Mouse (Mus musculus) liver, postnatal 0 days (tissue): ENCODE results near the gene Caml. TPM values are rescaled to one million over a fixed set of nuclear protein-coding genes. Genes with fewer than 3 reads are reported as not detected.
A peak's percentile ranks its signal among the peaks of the same experiment; 100 is the strongest.

ENCODE experiments used
- ATAC-seq: fragments of 200-750 bp; cut with Nextera tagmentation; 2 replicates; pipeline ENCODE4 v1.8.0; 2017; ENCODE audit warnings: mild to moderate bottlenecking, moderate library complexity
- DNase-seq: peaks from one replicate; pipeline ENCODE4 v3.0.0-alpha.2; 2016
- H3K27ac ChIP-seq: fragments of 300-500 bp; sonication (generic); 2 replicates; pipeline ENCODE4 v1.5.1; 2014; ENCODE audit warnings: antibody characterized with exemption, moderate library complexity, mild to moderate bottlenecking, low read depth
- H3K27me3 ChIP-seq: fragments of 300-500 bp; sonication (generic); 2 replicates; pipeline ENCODE4 v1.6.1; 2014; ENCODE audit warnings: low read length, control low read depth, mixed read lengths; ENCODE audit not compliant: insufficient read depth
- H3K36me3 ChIP-seq: fragments of 300-500 bp; sonication (generic); replicated peaks from 2 replicates; pipeline ENCODE4 v1.6.1; 2014; ENCODE audit warnings: mild to moderate bottlenecking, control low read depth, low read length, moderate library complexity, mixed read lengths; ENCODE audit not compliant: insufficient read depth
- H3K4me1 ChIP-seq: fragments of 300-500 bp; sonication (generic); 2 replicates; pipeline ENCODE4 v1.6.1; 2014; ENCODE audit warnings: antibody characterized with exemption, mild to moderate bottlenecking, control low read depth; ENCODE audit not compliant: insufficient read depth
- H3K4me2 ChIP-seq: fragments of 300-500 bp; sonication (generic); 2 replicates; pipeline ENCODE4 v1.6.1; 2014; ENCODE audit warnings: low read depth, mild to moderate bottlenecking, low read length, moderate library complexity, mixed read lengths
- H3K4me3 ChIP-seq: fragments of 300-500 bp; sonication (generic); 2 replicates; pipeline ENCODE4 v1.5.1; 2014; ENCODE audit warnings: low read depth, low read length
- H3K9ac ChIP-seq: fragments of 300-500 bp; sonication (generic); replicated peaks from 2 replicates; pipeline ENCODE4 v1.6.1; 2014; ENCODE audit warnings: mild to moderate bottlenecking, moderate library complexity
- H3K9me3 ChIP-seq: fragments of 300-500 bp; sonication (generic); 2 replicates; pipeline ENCODE4 v1.6.1; 2016; ENCODE audit warnings: mild to moderate bottlenecking, control low read depth, low read length, mixed read lengths
- CTCF ChIP-seq: sonication (generic); IDR thresholded peaks from 2 replicates; pipeline ENCODE4 v1.5.1; 2016; ENCODE audit warnings: antibody characterized with exemption, low read depth
- EP300 ChIP-seq: IDR thresholded peaks from 2 replicates; pipeline ENCODE4 v1.6.1; 2016; ENCODE audit warnings: antibody characterized with exemption, low read depth, mild to moderate bottlenecking
- WGBS: fragments of 180-500 bp; shearing (Covaris S2); extraction: QIAGEN DNeasy Blood & Tissue Kit; methylation state at CpG from one replicate; pipeline ENCODE4 v1.1.7; 2014; ENCODE audit not compliant: insufficient replicate concordance; 5-methylcytosine and 5-hydroxymethylcytosine counted together
- polyA plus RNA-seq: library from polyadenylated mRNA; unstranded; fragments of >200 nt; fragmentation: Nextera tagmentation; extraction: Ambion mirVana; gene quantifications from 2 replicates; pipeline ENCODE4 v1.2.1, GENCODE M21; 2015

Gene Caml
- polyA plus RNA-seq, 1 experiment from 2014 or later = 16.2 TPM

- Histone ChIP-seq H3K36me3 (peaks cover 22% of the 10 kb centered on the region), H3K27ac (no peak overlapping the region), H3K4me1 (peaks cover 8% of the 10 kb centered on the region; the same call in 1 of the 2 replicates), H3K9ac (no peak overlapping the region), H3K4me2 (no peak overlapping the region), H3K9me3 (no peaks in the 10 kb centered on the region), H3K4me3 (no peak overlapping the region), H3K27me3 (no peaks in the 10 kb centered on the region)
- TF ChIP-seq EP300 (no peak), CTCF (no peak)
- ATAC-seq (no peak), DNase-seq (no peak)
- 78% methylated on average over 4 of the region's 4 CpGs for WGBS
These were observed 30.8 kb upstream of the Caml start for GRCm38 (mm10) chr13:55591961-55592490.

- peak; percentile 24; the same call in 1 of the 2 replicates for TF ChIP-seq CTCF
- no peak for TF ChIP-seq EP300
- WGBS = 6% methylated on average over 29 of the region's 29 CpGs
- H3K27ac ChIP-seq = peak overlapping the region; percentile 61
These were observed 30.1 kb upstream of the Caml start for GRCm38 (mm10) chr13:55592512-55593253.

GRCm38 (mm10) chr13:55593254-55593747, 29.5 kb upstream of the Caml start:
- ATAC-seq = peak; percentile 55
- TF ChIP-seq EP300 (no peak), CTCF (no peak)
- Histone ChIP-seq H3K4me2 (peak overlapping the region; percentile 85), H3K27me3 (no peaks in the 10 kb centered on the region), H3K9me3 (no peaks in the 10 kb centered on the region), H3K36me3 (peaks cover 29% of the 10 kb centered on the region), H3K9ac (peak overlapping the region; percentile 85), H3K4me3 (peak overlapping the region; percentile 90), H3K4me1 (peaks cover 8% of the 10 kb centered on the region; the same call in 1 of the 2 replicates), H3K27ac (peak overlapping the region; percentile 61)
- no peak for DNase-seq
- WGBS = under 1% methylated on average over 31 of the region's 31 CpGs

More at GRCm38 (mm10) chr13:55592512-55593253, 30.1 kb upstream of the Caml start:
- H3K27me3 ChIP-seq = no peaks in the 10 kb centered on the region
- peak overlapping the region; percentile 85 for H3K4me2 ChIP-seq
- peak; percentile 97 for DNase-seq
- peak overlapping the region; percentile 85 for H3K9ac ChIP-seq
- ATAC-seq = peak; percentile 99
- peaks cover 8% of the 10 kb centered on the region; the same call in 1 of the 2 replicates for H3K4me1 ChIP-seq
- peak overlapping the region; percentile 90 for H3K4me3 ChIP-seq
- H3K36me3 ChIP-seq = peaks cover 25% of the 10 kb centered on the region
- H3K9me3 ChIP-seq = no peaks in the 10 kb centered on the region

- Histone ChIP-seq H3K36me3 (peaks cover 29% of the 10 kb centered on the region), H3K4me2 (no peak overlapping the region), H3K9me3 (no peaks in the 10 kb centered on the region), H3K4me3 (no peak overlapping the region), H3K9ac (no peak overlapping the region), H3K27me3 (no peaks in the 10 kb centered on the region), H3K27ac (no peak overlapping the region), H3K4me1 (peaks cover 14% of the 10 kb centered on the region; the same call in 1 of the 2 replicates)
- 92% methylated on average over 12 of the region's 12 CpGs for WGBS
- no peak for ATAC-seq
- TF ChIP-seq EP300 (no peak), CTCF (no peak)
- no peak for DNase-seq
These were observed 27.4 kb upstream of the Caml start for GRCm38 (mm10) chr13:55595375-55595774.

GRCm38 (mm10) chr13:55596802-55597201, 26.0 kb upstream of the Caml start:
- Histone ChIP-seq H3K9me3 (no peaks in the 10 kb centered on the region), H3K27me3 (no peaks in the 10 kb centered on the region), H3K9ac (no peak overlapping the region), H3K4me1 (peaks cover 18% of the 10 kb centered on the region), H3K4me3 (no peak overlapping the region), H3K36me3 (peaks cover 29% of the 10 kb centered on the region), H3K4me2 (no peak overlapping the region), H3K27ac (no peak overlapping the region)
- no peak for ATAC-seq
- no peak for DNase-seq
- TF ChIP-seq CTCF (no peak), EP300 (no peak)
- 89% methylated on average over 12 of the region's 12 CpGs for WGBS
